In the genomic region with DNA sequence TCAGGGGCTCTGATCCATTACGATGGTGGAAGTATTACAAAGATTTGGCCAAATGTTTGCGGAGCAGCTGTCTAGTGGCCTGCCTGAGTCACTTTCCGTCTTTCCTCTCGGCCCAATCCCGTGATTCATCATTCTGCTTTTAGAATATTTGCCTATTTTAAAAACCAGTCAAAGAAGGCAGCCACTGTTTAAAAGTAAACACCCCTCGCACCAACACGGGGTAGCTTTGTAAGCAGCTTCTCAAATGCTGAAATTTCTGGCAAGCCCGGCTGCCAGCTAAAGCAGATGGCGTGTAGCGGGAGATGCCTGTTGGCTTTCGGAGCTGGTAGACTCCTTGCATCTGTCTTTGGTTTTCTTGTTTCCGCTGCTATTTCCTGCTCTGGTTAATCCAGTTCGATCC, we compare ENCODE assay signal across 10 mouse cellular contexts. TPM values are rescaled to one million over a fixed set of nuclear protein-coding genes. Genes with fewer than 3 reads are reported as not detected.
DNase-seq lines count a peak whose midpoint lies in the region; ATAC-seq and TF ChIP-seq lines count a peak whose summit lies in the region.
"Had no signal": no experiment of that assay in that cellular context is flagged by ENCODE, and none has a peak within 500 bp of the region (broad histone marks: within the 10 kb centered on the region; RNA-seq: fewer than 3 reads in every experiment).

No protein-coding gene starts in this region.

- H3K9ac ChIP-seq in hindbrain, postnatal 0 days (replicated peaks; ENCODE audit: low read length), result no peak overlapping the region
- H3K9ac ChIP-seq in hindbrain, embryonic 11.5 days (ENCODE audit: low read depth, low read length), result no peak overlapping the region
- H3K9ac ChIP-seq in embryonic facial prominence, embryonic 13.5 days, result no peak overlapping the region
- H3K9ac ChIP-seq in kidney, embryonic 15.5 days, result no peak overlapping the region
- H3K9ac ChIP-seq: lung, embryonic 15.5 days had no signal

- 42% methylated on average over 13 of the region's 13 CpGs for WGBS in hindbrain, postnatal 0 days
- 93% methylated on average over 13 of the region's 13 CpGs for WGBS in hindbrain, embryonic 11.5 days
- 31% methylated on average over 13 of the region's 13 CpGs for WGBS in embryonic facial prominence, embryonic 13.5 days
- WGBS in kidney, embryonic 15.5 days, result 88% methylated on average over 13 of the region's 13 CpGs

- no peak for TF ChIP-seq CTCF in hindbrain, postnatal 0 days (IDR thresholded peaks at IDR 0.05; ENCODE audit: low read depth)

- H3K4me2 ChIP-seq in hindbrain, postnatal 0 days (ENCODE audit: low read depth, low read length), result peak overlapping the region; percentile 34
- H3K4me2 ChIP-seq in hindbrain, embryonic 11.5 days (replicated peaks; ENCODE audit: low read depth, low read length), result no peak overlapping the region
- peak overlapping the region; percentile 49 for H3K4me2 ChIP-seq in embryonic facial prominence, embryonic 13.5 days
- H3K4me2 ChIP-seq in kidney, embryonic 15.5 days, result no peak overlapping the region
- H3K4me2 ChIP-seq: lung, embryonic 15.5 days had no signal

- ATAC-seq in hindbrain, postnatal 0 days, result peak; percentile 68
- ATAC-seq in hindbrain, embryonic 11.5 days (ENCODE audit: low FRiP score), result no peak
- ATAC-seq in embryonic facial prominence, embryonic 13.5 days (ENCODE audit: insufficient number of reproducible peaks, insufficient read depth, low FRiP score, low TSS enrichment, low read depth), result no peak
- ATAC-seq in kidney, embryonic 15.5 days (replicated peaks; ENCODE audit: low FRiP score), result no peak

- 0 out of 2 replicates have a peak, but pooled peaks cover 3% of the 10 kb centered on the region for H3K4me1 ChIP-seq in hindbrain, postnatal 0 days (ENCODE audit: insufficient read depth, low read length)
- H3K4me1 ChIP-seq in hindbrain, embryonic 11.5 days (replicated peaks; ENCODE audit: control insufficient read depth, insufficient read depth, low read length), result no peaks in the 10 kb centered on the region
- H3K4me1 ChIP-seq in embryonic facial prominence, embryonic 13.5 days, result peaks cover 9% of the 10 kb centered on the region
- peaks cover 7% of the 10 kb centered on the region; the same call in 1 of the 2 replicates for H3K4me1 ChIP-seq in kidney, embryonic 15.5 days
- H3K4me1 ChIP-seq: lung, embryonic 15.5 days had no signal

- no peaks in the 10 kb centered on the region for H3K27me3 ChIP-seq in hindbrain, postnatal 0 days (ENCODE audit: insufficient read depth, low read length)
- no peaks in the 10 kb centered on the region for H3K27me3 ChIP-seq in hindbrain, embryonic 11.5 days (ENCODE audit: control insufficient read depth, insufficient read depth, low read length)
- no peaks in the 10 kb centered on the region for H3K27me3 ChIP-seq in embryonic facial prominence, embryonic 13.5 days
- no peaks in the 10 kb centered on the region for H3K27me3 ChIP-seq in kidney, embryonic 15.5 days
- H3K27me3 ChIP-seq: lung, embryonic 15.5 days had no signal

- no peak overlapping the region for H3K4me3 ChIP-seq in hindbrain, postnatal 0 days (ENCODE audit: low read length)
- no peak overlapping the region for H3K4me3 ChIP-seq in hindbrain, embryonic 11.5 days (ENCODE audit: low read depth, low read length)
- peak overlapping the region; percentile 24 for H3K4me3 ChIP-seq in embryonic facial prominence, embryonic 13.5 days
- H3K4me3 ChIP-seq in kidney, embryonic 15.5 days (replicated peaks), result no peak overlapping the region
- H3K4me3 ChIP-seq: lung, embryonic 15.5 days had no signal

- DNase-seq in hindbrain, postnatal 0 days (ENCODE audit: low spot score), result peak; percentile 80
- no peak for DNase-seq in hindbrain, embryonic 11.5 days (ENCODE audit: low spot score)
- peak; percentile 43 to 66 for DNase-seq in layer of hippocampus, postnatal 10 days (ENCODE audit: low spot score in 2 of 2)
- peak; percentile 34 to 57 for DNase-seq in right cerebral cortex, postnatal 36 days (ENCODE audit: low spot score in 2 of 2)
- DNase-seq in kidney, postnatal 4 days, result no peak
- DNase-seq in MN1 (ENCODE audit: low spot score), result no peak

- peak overlapping the region; percentile 32 for H3K27ac ChIP-seq in hindbrain, postnatal 0 days
- no peak overlapping the region for H3K27ac ChIP-seq in hindbrain, embryonic 11.5 days (ENCODE audit: low read depth, low read length)
- H3K27ac ChIP-seq in embryonic facial prominence, embryonic 13.5 days, result peak overlapping the region; percentile 72
- no peak overlapping the region for H3K27ac ChIP-seq in kidney, embryonic 15.5 days
- H3K27ac ChIP-seq: lung, embryonic 15.5 days had no signal

- H3K9me3 ChIP-seq in hindbrain, postnatal 0 days (ENCODE audit: low read length), result no peaks in the 10 kb centered on the region
- no peaks in the 10 kb centered on the region for H3K9me3 ChIP-seq in hindbrain, embryonic 11.5 days (ENCODE audit: control insufficient read depth, low read length)
- H3K9me3 ChIP-seq in embryonic facial prominence, embryonic 13.5 days, result no peaks in the 10 kb centered on the region
- H3K9me3 ChIP-seq in kidney, embryonic 15.5 days (replicated peaks), result no peaks in the 10 kb centered on the region
- H3K9me3 ChIP-seq: lung, embryonic 15.5 days had no signal

- H3K36me3 ChIP-seq in hindbrain, postnatal 0 days (ENCODE audit: insufficient read depth, low read length), result no peaks in the 10 kb centered on the region
- H3K36me3 ChIP-seq in hindbrain, embryonic 11.5 days (ENCODE audit: control insufficient read depth, insufficient read depth, low read length), result no peaks in the 10 kb centered on the region
- no peaks in the 10 kb centered on the region for H3K36me3 ChIP-seq in embryonic facial prominence, embryonic 13.5 days
- no peaks in the 10 kb centered on the region for H3K36me3 ChIP-seq in kidney, embryonic 15.5 days
- H3K36me3 ChIP-seq: lung, embryonic 15.5 days had no signal

RNA-seq across cellular contexts. Expression of a gene that starts 14.4 kb away (rescaled TPM):
- total RNA-seq in hindbrain, postnatal 0 days (2014; rRNA removed), result 0.26 TPM in 1 of 2 replicates, not detected in the other
- polyA plus RNA-seq in hindbrain, postnatal 0 days (2015; fragmentation: Nextera tagmentation; extraction: Ambion mirVana), result 0.14 and 0.18 TPM in 2 replicates
- 0.11 TPM in 1 of 2 replicates, not detected in the other for polyA plus RNA-seq in hindbrain, embryonic 11.5 days (2014; fragmentation: Nextera tagmentation; extraction: Ambion mirVana)
- polyA plus RNA-seq in embryonic facial prominence, embryonic 13.5 days (2015; fragmentation: Nextera tagmentation; extraction: Ambion mirVana), result 0.15 TPM in 1 of 2 replicates, not detected in the other
- total RNA-seq in layer of hippocampus, postnatal 10 days (2021), result under 1 TPM; 0.54 to 0.85 TPM
- 2.2 and 2.4 TPM in 2 replicates for polyA plus RNA-seq in kidney, embryonic 15.5 days (2015; fragmentation: Nextera tagmentation; extraction: Ambion mirVana)
- total RNA-seq: ES-E14 had no signal

Comparison
In these comparisons a context has a peak if more than half of its experiments do, and no peak if none do; other contexts are left out.
1. DNase-seq: peak in hindbrain, postnatal 0 days (single experiment), layer of hippocampus, postnatal 10 days (2 of 2) and right cerebral cortex, postnatal 36 days (2 of 2); none in hindbrain, embryonic 11.5 days (single experiment), kidney, postnatal 4 days (0 of 2) and MN1 (single experiment).
2. H3K27ac ChIP-seq: peak in hindbrain, postnatal 0 days (single experiment) and embryonic facial prominence, embryonic 13.5 days (single experiment); none in hindbrain, embryonic 11.5 days (single experiment) and kidney, embryonic 15.5 days (single experiment).
3. H3K4me2 ChIP-seq: peak in hindbrain, postnatal 0 days (single experiment) and embryonic facial prominence, embryonic 13.5 days (single experiment); none in hindbrain, embryonic 11.5 days (single experiment) and kidney, embryonic 15.5 days (single experiment).